Mouse (Mus musculus): ENCODE data around the gene Ccm2. TPM values are rescaled to one million over a fixed set of nuclear protein-coding genes. Genes with fewer than 3 reads are reported as not detected.

Gene Ccm2
- polyA plus RNA-seq (2015; fragmentation: Nextera tagmentation; extraction: Ambion mirVana), result 34.5 and 36.0 TPM in 2 replicates

DNA sequence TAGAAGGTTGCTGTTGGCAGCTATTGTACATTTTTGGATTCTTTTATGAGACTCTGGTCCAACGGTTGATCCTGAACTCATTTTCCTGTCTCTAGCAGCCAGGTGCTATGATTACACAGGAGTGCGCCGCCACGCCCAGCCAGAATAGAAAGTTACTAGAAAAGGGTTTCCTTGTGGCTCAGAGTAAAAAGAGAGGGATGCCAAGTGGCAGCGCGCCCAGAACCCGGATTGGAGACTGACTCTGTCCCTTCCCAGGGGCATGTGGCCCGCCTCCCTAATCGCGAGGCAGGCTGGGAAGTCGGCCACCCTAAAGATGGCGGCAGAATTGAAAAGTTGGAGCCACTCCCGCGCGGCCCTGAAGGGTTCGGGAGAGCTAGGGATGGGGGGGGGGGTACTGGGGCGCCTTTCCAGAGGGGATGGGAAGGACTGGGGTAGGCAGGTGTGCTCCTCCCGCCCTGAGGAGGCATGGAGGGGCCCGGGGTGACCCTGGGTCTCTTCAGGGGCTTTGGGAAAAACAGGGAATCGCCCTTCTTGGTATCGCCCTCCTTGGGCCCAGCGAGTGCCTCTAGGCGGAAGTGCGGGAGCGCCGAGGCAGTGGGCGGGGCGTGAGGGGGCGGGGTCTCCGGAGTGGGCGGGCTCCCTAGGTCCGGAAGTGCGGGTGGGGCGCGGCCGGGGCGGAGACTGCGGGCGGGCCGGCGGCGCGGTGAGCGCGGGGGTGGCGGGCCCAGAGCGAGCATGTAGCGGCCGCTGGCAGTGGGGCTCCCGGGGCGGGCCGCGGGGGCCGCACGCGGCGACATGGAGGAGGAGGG lies at the start of gene Ccm2:
TSS of gene Ccm2 (plus strand) at position 683 of the 809 bp plus-strand sequence.
- ATAC-seq (ENCODE audit: low read depth), result peak; percentile 95
- under 1% methylated on average over 33 of the region's 57 CpGs for WGBS (ENCODE audit: insufficient replicate concordance)

DNA sequence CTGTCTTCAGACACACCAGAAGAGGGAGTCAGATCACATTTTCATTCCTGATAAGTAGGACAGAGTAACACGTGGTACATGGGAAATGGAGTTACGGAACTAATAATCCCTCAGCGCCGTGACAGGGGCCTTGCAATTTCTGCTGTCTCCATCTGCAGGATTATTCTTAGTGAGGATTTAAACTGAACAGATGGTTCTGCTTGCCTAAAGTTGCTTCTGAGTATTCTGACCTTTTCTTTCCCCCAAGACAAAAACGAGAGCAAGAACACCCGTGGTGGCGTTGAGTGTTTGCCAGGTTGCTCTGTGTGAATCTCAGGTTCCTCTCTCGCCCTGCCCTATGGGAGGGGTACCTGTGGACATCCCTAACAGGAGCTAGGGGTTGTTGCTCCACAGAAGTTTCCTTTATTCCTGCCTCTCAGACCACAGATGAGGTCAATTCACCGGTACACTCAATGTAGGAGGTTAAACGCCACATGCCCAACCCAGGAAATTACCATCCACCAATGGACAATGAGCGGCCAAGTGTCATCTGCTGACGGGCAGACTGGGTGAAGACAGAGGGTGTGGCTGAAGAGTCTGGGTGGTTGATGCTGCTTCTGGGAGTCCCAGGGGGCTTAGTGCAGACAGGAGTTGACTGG lies 49.3 kb upstream of the Ccm2 start:
- no peak for ATAC-seq (ENCODE audit: low read depth)

More for the DNA sequence above, at the start of gene Ccm2:
- peaks cover 18% of the 10 kb centered on the region for H3K4me1 ChIP-seq (ENCODE audit: control insufficient read depth, low read depth, low read length)
- no peaks in the 10 kb centered on the region for H3K36me3 ChIP-seq (ENCODE audit: control insufficient read depth, insufficient read depth)
- H3K27me3 ChIP-seq (ENCODE audit: control insufficient read depth, insufficient read depth, low read depth, low read length), result no peaks in the 10 kb centered on the region
- H3K4me2 ChIP-seq (ENCODE audit: low read depth, low read length), result peak within 1 kb of the TSS; percentile 92
- peak within 1 kb of the TSS; percentile 73 for H3K4me3 ChIP-seq (ENCODE audit: low read depth, low read length)
- peak within 1 kb of the TSS; percentile 96 for H3K27ac ChIP-seq (ENCODE audit: low read length)
- H3K9me3 ChIP-seq (replicated peaks; ENCODE audit: control insufficient read depth, low read length), result no peaks in the 10 kb centered on the region
- H3K9ac ChIP-seq (ENCODE audit: low read depth, low read length), result peak within 1 kb of the TSS; percentile 73

DNA sequence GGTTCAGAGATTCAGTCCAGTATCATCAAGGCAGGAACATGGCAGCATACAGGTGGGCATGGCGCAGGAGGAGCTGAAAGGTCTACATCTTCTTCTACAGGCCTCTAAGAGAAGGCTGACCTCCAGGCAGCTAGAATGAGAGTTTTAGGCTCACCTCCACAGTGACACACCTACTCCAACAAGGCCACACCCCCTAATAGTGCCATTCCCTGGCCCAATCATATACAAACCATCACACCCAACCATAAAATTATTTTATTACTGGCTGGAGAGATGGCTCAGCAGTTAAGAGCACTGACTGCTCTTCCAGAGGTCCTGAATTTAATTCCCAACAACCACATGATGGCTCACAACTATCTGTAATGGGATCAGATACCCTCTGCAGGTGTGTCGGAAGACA lies 44.2 kb upstream of the Ccm2 start:
- WGBS (ENCODE audit: insufficient replicate concordance), result 77% methylated on average over 2 of the region's 2 CpGs

More for the DNA sequence above, 49.3 kb upstream of the Ccm2 start:
- Histone ChIP-seq H3K4me3 (ENCODE audit: low read depth, low read length) (no peak overlapping the region), H3K36me3 (ENCODE audit: control insufficient read depth, insufficient read depth) (no peaks in the 10 kb centered on the region), H3K27me3 (ENCODE audit: control insufficient read depth, insufficient read depth, low read depth, low read length) (no peaks in the 10 kb centered on the region), H3K4me1 (ENCODE audit: control insufficient read depth, low read depth, low read length) (no peaks in the 10 kb centered on the region), H3K9me3 (replicated peaks; ENCODE audit: control insufficient read depth, low read length) (no peaks in the 10 kb centered on the region), H3K9ac (ENCODE audit: low read depth, low read length) (no peak overlapping the region), H3K27ac (ENCODE audit: low read length) (no peak overlapping the region), H3K4me2 (ENCODE audit: low read depth, low read length) (no peak overlapping the region)
- WGBS (ENCODE audit: insufficient replicate concordance), result 65% methylated on average over 12 of the region's 12 CpGs

GRCm38 (mm10) chr11:6504226-6504625 lies 42.5 kb upstream of the Ccm2 start:
- Histone ChIP-seq H3K27me3 (ENCODE audit: control insufficient read depth, insufficient read depth, low read depth, low read length) (no peaks in the 10 kb centered on the region), H3K4me1 (ENCODE audit: control insufficient read depth, low read depth, low read length) (no peaks in the 10 kb centered on the region; the same call in 1 of the 2 replicates), H3K36me3 (ENCODE audit: control insufficient read depth, insufficient read depth) (no peaks in the 10 kb centered on the region), H3K4me3 (ENCODE audit: low read depth, low read length) (no peak overlapping the region), H3K9me3 (replicated peaks; ENCODE audit: control insufficient read depth, low read length) (no peaks in the 10 kb centered on the region), H3K27ac (ENCODE audit: low read length) (no peak overlapping the region), H3K9ac (ENCODE audit: low read depth, low read length) (no peak overlapping the region), H3K4me2 (ENCODE audit: low read depth, low read length) (no peak overlapping the region)
- no peak for ATAC-seq (ENCODE audit: low read depth)
- 46% methylated on average over 3 of the region's 3 CpGs for WGBS (ENCODE audit: insufficient replicate concordance)

More for the DNA sequence above, 44.2 kb upstream of the Ccm2 start:
- Histone ChIP-seq H3K4me3 (ENCODE audit: low read depth, low read length) (no peak overlapping the region), H3K36me3 (ENCODE audit: control insufficient read depth, insufficient read depth) (no peaks in the 10 kb centered on the region), H3K9me3 (replicated peaks; ENCODE audit: control insufficient read depth, low read length) (no peaks in the 10 kb centered on the region), H3K4me1 (ENCODE audit: control insufficient read depth, low read depth, low read length) (no peaks in the 10 kb centered on the region; the same call in 1 of the 2 replicates), H3K27me3 (ENCODE audit: control insufficient read depth, insufficient read depth, low read depth, low read length) (no peaks in the 10 kb centered on the region), H3K9ac (ENCODE audit: low read depth, low read length) (no peak overlapping the region), H3K4me2 (ENCODE audit: low read depth, low read length) (no peak overlapping the region), H3K27ac (ENCODE audit: low read length) (no peak overlapping the region)
- no peak for ATAC-seq (ENCODE audit: low read depth)

GRCm38 (mm10) chr11:6504689-6505088 lies 42.0 kb upstream of the Ccm2 start:
- peak; percentile 77 for ATAC-seq (ENCODE audit: low read depth)
- H3K9me3 ChIP-seq (replicated peaks; ENCODE audit: control insufficient read depth, low read length), result no peaks in the 10 kb centered on the region
- no peaks in the 10 kb centered on the region; the same call in 1 of the 2 replicates for H3K4me1 ChIP-seq (ENCODE audit: control insufficient read depth, low read depth, low read length)
- no peak overlapping the region for H3K9ac ChIP-seq (ENCODE audit: low read depth, low read length)
- no peak overlapping the region for H3K4me3 ChIP-seq (ENCODE audit: low read depth, low read length)
- WGBS (ENCODE audit: insufficient replicate concordance), result 64% methylated on average over 6 of the region's 6 CpGs
- H3K4me2 ChIP-seq (ENCODE audit: low read depth, low read length), result no peak overlapping the region; the same call in 1 of the 2 replicates
- no peaks in the 10 kb centered on the region for H3K27me3 ChIP-seq (ENCODE audit: control insufficient read depth, insufficient read depth, low read depth, low read length)
- no peaks in the 10 kb centered on the region for H3K36me3 ChIP-seq (ENCODE audit: control insufficient read depth, insufficient read depth)
- no peak overlapping the region for H3K27ac ChIP-seq (ENCODE audit: low read length)

- Histone ChIP-seq H3K9me3 (replicated peaks; ENCODE audit: control insufficient read depth, low read length) (no peaks in the 10 kb centered on the region), H3K4me3 (ENCODE audit: low read depth, low read length) (no peak overlapping the region), H3K36me3 (ENCODE audit: control insufficient read depth, insufficient read depth) (no peaks in the 10 kb centered on the region), H3K27me3 (ENCODE audit: control insufficient read depth, insufficient read depth, low read depth, low read length) (no peaks in the 10 kb centered on the region), H3K4me1 (ENCODE audit: control insufficient read depth, low read depth, low read length) (no peaks in the 10 kb centered on the region; the same call in 1 of the 2 replicates), H3K27ac (ENCODE audit: low read length) (no peak overlapping the region), H3K4me2 (ENCODE audit: low read depth, low read length) (no peak overlapping the region), H3K9ac (ENCODE audit: low read depth, low read length) (no peak overlapping the region)
- no peak for ATAC-seq (ENCODE audit: low read depth)
- 69% methylated on average over 9 of the region's 9 CpGs for WGBS (ENCODE audit: insufficient replicate concordance)
Observed at GRCm38 (mm10) chr11:6506516-6506915, 40.2 kb upstream of the Ccm2 start.

DNA sequence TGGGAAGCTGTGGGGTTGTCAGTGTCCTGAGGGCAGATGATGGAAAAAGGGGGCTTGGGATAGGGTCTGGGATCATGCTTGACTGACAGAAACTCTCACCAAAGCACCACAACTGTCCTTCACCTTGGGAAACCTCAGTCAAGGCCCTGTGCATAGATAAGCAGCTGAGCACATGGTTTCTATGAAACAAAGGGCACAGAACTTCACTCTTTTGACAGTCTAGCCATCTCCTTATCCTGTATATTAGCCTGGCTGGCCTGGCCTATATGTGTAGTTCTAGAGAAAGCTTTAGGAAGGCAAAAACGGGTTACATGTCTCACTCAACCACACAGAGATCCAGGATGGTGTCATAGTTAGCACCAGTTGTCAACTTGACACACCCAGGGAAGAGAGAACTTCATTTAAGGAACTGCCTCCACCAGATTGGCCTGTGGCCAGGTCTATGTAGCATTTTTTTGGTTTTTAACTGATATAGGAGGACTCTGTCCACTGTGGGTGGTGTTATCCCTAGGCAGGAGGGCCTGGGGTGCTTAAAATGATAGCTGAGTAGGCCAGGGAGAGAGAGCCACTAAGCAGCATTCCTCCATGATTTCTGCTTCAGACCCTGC lies 38.3 kb upstream of the Ccm2 start:
- no peaks in the 10 kb centered on the region for H3K27me3 ChIP-seq (ENCODE audit: control insufficient read depth, insufficient read depth, low read depth, low read length)
- WGBS (ENCODE audit: insufficient replicate concordance), result 24% methylated on average over 1 of the region's 1 CpGs
- ATAC-seq (ENCODE audit: low read depth), result no peak
- no peak overlapping the region for H3K9ac ChIP-seq (ENCODE audit: low read depth, low read length)
- no peak overlapping the region for H3K4me2 ChIP-seq (ENCODE audit: low read depth, low read length)
- no peaks in the 10 kb centered on the region; the same call in 1 of the 2 replicates for H3K4me1 ChIP-seq (ENCODE audit: control insufficient read depth, low read depth, low read length)
- no peak overlapping the region for H3K27ac ChIP-seq (ENCODE audit: low read length)
- no peaks in the 10 kb centered on the region for H3K9me3 ChIP-seq (replicated peaks; ENCODE audit: control insufficient read depth, low read length)
- no peaks in the 10 kb centered on the region for H3K36me3 ChIP-seq (ENCODE audit: control insufficient read depth, insufficient read depth)
- H3K4me3 ChIP-seq (ENCODE audit: low read depth, low read length), result no peak overlapping the region

DNA sequence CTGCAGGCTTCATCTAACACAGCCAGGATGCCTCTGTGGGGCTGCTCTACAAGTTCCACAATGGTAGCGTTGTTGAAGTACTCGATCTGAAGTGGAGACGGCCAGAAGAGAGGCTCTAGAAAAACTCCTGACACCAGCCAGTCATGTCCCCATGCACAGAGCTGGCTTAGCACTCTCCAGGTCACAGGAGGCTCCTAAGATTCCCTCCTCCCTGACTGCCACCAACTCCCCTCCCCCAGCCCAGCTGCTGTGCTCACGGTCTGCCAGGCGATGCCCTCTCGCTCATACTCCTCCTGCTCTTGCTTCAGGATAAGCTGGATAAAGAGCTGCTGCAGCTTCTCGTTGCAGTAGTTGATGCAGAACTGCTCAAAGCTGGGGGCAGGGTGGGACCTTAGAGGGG lies 31.9 kb upstream of the Ccm2 start:
- ATAC-seq (ENCODE audit: low read depth), result no peak
- H3K4me2 ChIP-seq (ENCODE audit: low read depth, low read length), result no peak overlapping the region
- no peak overlapping the region for H3K4me3 ChIP-seq (ENCODE audit: low read depth, low read length)
- H3K27ac ChIP-seq (ENCODE audit: low read length), result no peak overlapping the region
- no peaks in the 10 kb centered on the region for H3K27me3 ChIP-seq (ENCODE audit: control insufficient read depth, insufficient read depth, low read depth, low read length)
- WGBS (ENCODE audit: insufficient replicate concordance), result 74% methylated on average over 7 of the region's 7 CpGs
- peaks cover 3% of the 10 kb centered on the region; the same call in 1 of the 2 replicates for H3K4me1 ChIP-seq (ENCODE audit: control insufficient read depth, low read depth, low read length)
- H3K9me3 ChIP-seq (replicated peaks; ENCODE audit: control insufficient read depth, low read length), result no peaks in the 10 kb centered on the region
- no peaks in the 10 kb centered on the region for H3K36me3 ChIP-seq (ENCODE audit: control insufficient read depth, insufficient read depth)
- no peak overlapping the region for H3K9ac ChIP-seq (ENCODE audit: low read depth, low read length)

Data from liver, embryonic 16.5 days (tissue).